Mouse (Mus musculus): ENCODE measurements around the gene Lyrm4. TPM values are rescaled to one million over a fixed set of nuclear protein-coding genes. Genes with fewer than 3 reads are reported as not detected.

The Lyrm4 gene
- total RNA-seq, 4 experiments from 2014 or later: 11.5 to 13.0 (median 11.9) TPM

GRCm38 (mm10) chr13:35939871-35940665 lies 177.3 kb downstream of the Lyrm4 start:
- no peak for DNase-seq (ENCODE audit: low spot score)

GRCm38 (mm10) chr13:35937991-35938390 lies 179.3 kb downstream of the Lyrm4 start:
- DNase-seq (ENCODE audit: low spot score): no peak

Other genes with a start within 250 kb of the Lyrm4 start
- 1 to 10 TPM; 6.4 to 7.6 (median 6.7) TPM for gene Rpp40, start 211.2 kb downstream of the Lyrm4 start, total RNA-seq (2022)
- gene Ppp1r3g, start 158.7 kb downstream of the Lyrm4 start, total RNA-seq (2022): 1 to 10 TPM in 2 of 4 experiments, under 1 TPM in 2; 0.40 to 1.6 (median 0.98) TPM
- gene Fars2, start 114 bp downstream of the Lyrm4 start, total RNA-seq (2022): 10 to 100 TPM; 85.3 to 90.4 (median 87.3) TPM